Mouse (Mus musculus) testis, adult 2 months (tissue): ENCODE measurements at regions not wholly inside any gene's neighbourhood (a gene's known extent, or its start where the extent isn't known, plus 50 kb on each side); places are given as distances from the start of the nearest gene placed in this dataset.

Experiments
- CTCF ChIP-seq: fragments of 200-500 bp; IDR thresholded peaks from 2 replicates; pipeline ENCODE4 v1.5.1; 2012; ENCODE audit warnings: low read depth, mild to moderate bottlenecking, inconsistent platforms, low read length, moderate library complexity; ENCODE audit not compliant: control insufficient read depth, insufficient read depth, insufficient replicate concordance
- POLR2A ChIP-seq: fragments of 200-500 bp; IDR thresholded peaks from 2 replicates; pipeline ENCODE4 v1.6.1; 2012; ENCODE audit warnings: low read depth, mild to moderate bottlenecking, inconsistent platforms, low read length, moderate library complexity; ENCODE audit not compliant: control insufficient read depth

DNA sequence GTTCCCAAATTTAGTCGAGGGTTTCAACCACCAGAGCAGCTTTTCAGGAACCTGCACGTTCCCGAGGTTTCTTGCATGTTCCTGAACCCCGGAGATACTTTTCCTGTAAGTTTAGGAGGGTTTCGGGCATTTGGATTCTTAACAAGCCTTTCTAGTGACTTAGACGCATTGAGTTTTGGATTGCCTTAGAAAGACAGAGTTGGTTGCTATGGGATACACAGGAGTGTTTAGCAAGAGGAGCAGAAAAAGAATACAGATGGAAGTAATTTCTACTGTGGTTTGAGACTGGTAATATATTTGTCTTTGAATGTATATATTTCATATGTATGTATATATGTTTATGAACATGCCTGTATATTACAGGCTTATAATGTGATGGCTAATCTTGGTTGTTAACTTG is 266.8 kb downstream of the Dok5 start:
- no peak for TF ChIP-seq CTCF
- TF ChIP-seq POLR2A, result no peak
